Mouse (Mus musculus): Measurements from ENCODE around the gene Slc30a10. TPM values are rescaled to one million over a fixed set of nuclear protein-coding genes. Genes with fewer than 3 reads are reported as not detected.

Slc30a10 gene
- total and polyA plus RNA-seq, 3 experiments = not detected

- Histone ChIP-seq H3K27ac (ENCODE audit: insufficient read depth, low read depth) (no peak overlapping the region), H3K4me3 (replicated peaks in 1 of 3; ENCODE audit: low read depth in 2 of 3, low read length in 2 of 3, poor library complexity in 1 of 3) (no peak overlapping the region), H3K4me2 (ENCODE audit: insufficient read depth, low read depth, poor library complexity, severe bottlenecking) (no peak overlapping the region), H3K27me3 (replicated peaks) (no peaks in the 10 kb centered on the region), H3K9ac (ENCODE audit: insufficient read depth, low read depth) (no peak overlapping the region), H3K36me3 (replicated peaks in 1 of 2; ENCODE audit: control insufficient read depth in 1 of 2, insufficient read depth in 1 of 2, low read length in 1 of 2) (no peaks in the 10 kb centered on the region), H3K4me1 (ENCODE audit: control insufficient read depth in 1 of 2, insufficient read depth in 2 of 2) (no peaks in the 10 kb centered on the region), H3K9me3 (replicated peaks; ENCODE audit: low read length) (no peaks in the 10 kb centered on the region), H3K79me2 (replicated peaks; ENCODE audit: control insufficient read depth, extremely low read depth, insufficient read depth, poor library complexity, severe bottlenecking) (no peaks in the 10 kb centered on the region)
- dilution Hi-C loops (cut with MboI; ENCODE audit: extremely low pct_ligation_motif_present, extremely low pct_unique_long_range_greater_than_20kb, low sequenced_read_pairs) (no loop called here), in situ Hi-C loops (cut with MboI; ENCODE audit: low pct_ligation_motif_present, low pct_unique_long_range_greater_than_20kb, low sequenced_read_pairs) (no loop called here)
- no peak for TF ChIP-seq MEF2A (IDR thresholded peaks at IDR 0.05; ENCODE audit: borderline replicate concordance, low read depth, low read length)
- TF ChIP-seq ZNF384 (IDR thresholded peaks at IDR 0.05; ENCODE audit: low read depth, low read length) = no peak
- no peak for TF ChIP-seq ELF1 (IDR thresholded peaks at IDR 0.05; ENCODE audit: low read depth, low read length)
- no peak for TF ChIP-seq JUN (IDR thresholded peaks at IDR 0.05; ENCODE audit: insufficient read depth, low read depth, low read length)
- no peak for TF ChIP-seq MAX (IDR thresholded peaks at IDR 0.05; ENCODE audit: low read length)
- no peak for TF ChIP-seq USF1 (IDR thresholded peaks at IDR 0.05; ENCODE audit: low read depth, low read length)
- no peak for TF ChIP-seq ZMIZ1 (IDR thresholded peaks at IDR 0.05; ENCODE audit: low read depth, low read length)
- TF ChIP-seq ZC3H11A (IDR thresholded peaks at IDR 0.05; ENCODE audit: low read depth, low read length) = no peak
- no peak for TF ChIP-seq EP300 (IDR thresholded peaks at IDR 0.05; ENCODE audit: low read length)
- no peak for TF ChIP-seq BHLHE40 (IDR thresholded peaks at IDR 0.05; ENCODE audit: low read depth, low read length)
- no peak for TF ChIP-seq RAD21 (IDR thresholded peaks at IDR 0.05; ENCODE audit: low read depth, low read length)
- no peak for TF ChIP-seq TCF12 (IDR thresholded peaks at IDR 0.05; ENCODE audit: low read depth, low read length)
- no peak for TF ChIP-seq POLR2A (IDR thresholded peaks at IDR 0.05; ENCODE audit: low read depth, low read length)
- TF ChIP-seq TBP (conservative IDR thresholded peaks at IDR 0.05; ENCODE audit: low read depth, low read length) = no peak
- no peak for TF ChIP-seq E2F4 (IDR thresholded peaks at IDR 0.05; ENCODE audit: insufficient replicate concordance, low read depth, low read length)
- no peak for TF ChIP-seq ETS1 (conservative IDR thresholded peaks at IDR 0.05; ENCODE audit: low read depth, low read length)
- no peak for TF ChIP-seq IRF4 (IDR thresholded peaks at IDR 0.05; ENCODE audit: low read depth, low read length)
- TF ChIP-seq CHD2 (IDR thresholded peaks at IDR 0.05; ENCODE audit: low read length) = no peak
- no peak for TF ChIP-seq KAT2A (IDR thresholded peaks at IDR 0.05; ENCODE audit: insufficient replicate concordance, low read length)
- no peak for DNase-seq (ENCODE audit: extremely low read depth)
These were observed 18.1 kb downstream of the Slc30a10 start for GRCm38 (mm10) chr1:185472730-185473129.

GRCm38 (mm10) chr1:185473437-185473836 lies 18.8 kb downstream of the Slc30a10 start:
- Histone ChIP-seq H3K36me3 (replicated peaks in 1 of 2; ENCODE audit: control insufficient read depth in 1 of 2, insufficient read depth in 1 of 2, low read length in 1 of 2) (no peaks in the 10 kb centered on the region), H3K4me3 (replicated peaks in 1 of 3; ENCODE audit: low read depth in 2 of 3, low read length in 2 of 3, poor library complexity in 1 of 3) (no peak overlapping the region), H3K4me1 (ENCODE audit: control insufficient read depth in 1 of 2, insufficient read depth in 2 of 2) (no peaks in the 10 kb centered on the region), H3K27me3 (replicated peaks) (no peaks in the 10 kb centered on the region), H3K79me2 (replicated peaks; ENCODE audit: control insufficient read depth, extremely low read depth, insufficient read depth, poor library complexity, severe bottlenecking) (no peaks in the 10 kb centered on the region), H3K4me2 (ENCODE audit: insufficient read depth, low read depth, poor library complexity, severe bottlenecking) (no peak overlapping the region), H3K9ac (ENCODE audit: insufficient read depth, low read depth) (no peak overlapping the region), H3K9me3 (replicated peaks; ENCODE audit: low read length) (no peaks in the 10 kb centered on the region), H3K27ac (ENCODE audit: insufficient read depth, low read depth) (no peak overlapping the region)
- dilution Hi-C loops (cut with MboI; ENCODE audit: extremely low pct_ligation_motif_present, extremely low pct_unique_long_range_greater_than_20kb, low sequenced_read_pairs) (no loop called here), in situ Hi-C loops (cut with MboI; ENCODE audit: low pct_ligation_motif_present, low pct_unique_long_range_greater_than_20kb, low sequenced_read_pairs) (no loop called here)
- no peak for DNase-seq (ENCODE audit: extremely low read depth)
- no peak for TF ChIP-seq RCOR1 (conservative IDR thresholded peaks at IDR 0.05; ENCODE audit: low read depth, low read length)
- TF ChIP-seq PAX5 (IDR thresholded peaks at IDR 0.05; ENCODE audit: low read length) = no peak
- no peak for TF ChIP-seq HCFC1 (IDR thresholded peaks at IDR 0.05; ENCODE audit: low read depth, low read length)
- TF ChIP-seq ZC3H11A (IDR thresholded peaks at IDR 0.05; ENCODE audit: low read depth, low read length) = no peak
- no peak for TF ChIP-seq GABPA (IDR thresholded peaks at IDR 0.05; ENCODE audit: insufficient replicate concordance, low read depth, low read length)
- no peak for TF ChIP-seq CHD2 (IDR thresholded peaks at IDR 0.05; ENCODE audit: low read length)
- no peak for TF ChIP-seq MEF2A (IDR thresholded peaks at IDR 0.05; ENCODE audit: borderline replicate concordance, low read depth, low read length)
- no peak for TF ChIP-seq CTCF (conservative IDR thresholded peaks at IDR 0.05 in 1 of 2, IDR thresholded peaks at IDR 0.05 in 1 of 2; ENCODE audit: low read depth in 2 of 2, low read length in 2 of 2)
- no peak for TF ChIP-seq KAT2A (IDR thresholded peaks at IDR 0.05; ENCODE audit: insufficient replicate concordance, low read length)
- TF ChIP-seq E2F4 (IDR thresholded peaks at IDR 0.05; ENCODE audit: insufficient replicate concordance, low read depth, low read length) = no peak
- TF ChIP-seq ETS1 (conservative IDR thresholded peaks at IDR 0.05; ENCODE audit: low read depth, low read length) = no peak
- TF ChIP-seq RAD21 (IDR thresholded peaks at IDR 0.05; ENCODE audit: low read depth, low read length) = no peak
